Mouse (Mus musculus) adrenal gland, adult 2 months (tissue): ENCODE results near the gene Pakap. TPM values are rescaled to one million over a fixed set of nuclear protein-coding genes. Genes with fewer than 3 reads are reported as not detected.

ENCODE experiments used
- DNase-seq: peaks from one replicate; pipeline ENCODE4 v3.0.0; 2021
- polyA plus RNA-seq: library from polyadenylated mRNA; depleted of rRNA; stranded (reverse); fragments of >200 nt; gene quantifications from 2 replicates; pipeline ENCODE4 v1.2.3, GENCODE M21; 2012
- total RNA-seq, 2 experiments: library from RNA; stranded (reverse); gene quantifications; 2 replicates each; pipeline ENCODE4 v1.2.3; 2021

The Pakap gene
- total and polyA plus RNA-seq, 3 experiments, result 8.9 to 68.3 (median 34.9) TPM

- peak; percentile 33 for DNase-seq
Observed at GRCm38 (mm10) chr4:57574181-57574580, 6.2 kb downstream of the Pakap start.

DNA sequence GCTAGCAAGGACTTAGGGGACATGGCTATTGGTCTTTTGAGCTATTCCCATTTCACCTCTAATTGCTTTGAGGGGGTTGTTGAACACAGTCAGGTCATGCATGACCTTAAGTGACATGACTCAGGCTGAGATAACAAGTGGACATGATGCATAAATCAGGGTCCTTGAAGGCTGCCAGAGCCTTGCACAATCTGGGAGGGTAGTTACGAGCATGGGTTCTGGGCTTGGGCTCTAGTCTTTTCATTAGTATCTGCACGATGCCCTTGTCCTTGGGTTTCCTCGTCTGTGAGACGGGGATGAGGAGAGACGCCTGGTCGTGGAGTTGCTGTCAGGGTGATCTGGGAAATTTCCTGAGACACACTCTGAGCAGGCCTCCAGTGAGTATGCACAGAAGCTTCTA is 6.7 kb downstream of the Pakap start:
- peak; percentile 88 for DNase-seq

GRCm38 (mm10) chr4:57575686-57576085 is 7.7 kb downstream of the Pakap start:
- DNase-seq, result peak; percentile 55

DNA sequence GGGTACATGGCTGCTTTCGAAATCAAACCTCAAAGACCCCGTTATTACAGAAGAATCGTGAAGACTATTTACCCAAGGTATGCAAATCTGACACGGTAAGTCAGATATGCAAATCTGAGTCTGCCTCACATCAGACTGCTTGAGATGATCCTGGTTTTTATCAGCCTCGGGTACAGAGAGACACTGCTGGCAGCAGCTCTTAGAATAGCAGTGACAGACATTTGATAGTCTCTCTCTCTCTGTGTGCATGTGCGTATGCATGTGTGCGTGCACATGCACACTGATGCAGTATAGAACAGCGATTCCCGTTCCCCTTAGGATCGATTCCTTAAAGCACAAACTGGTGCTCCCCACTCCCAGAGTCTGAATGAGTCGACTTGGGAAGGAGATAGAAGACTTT is 8.1 kb downstream of the Pakap start:
- DNase-seq, result no peak

GRCm38 (mm10) chr4:57579683-57580082 is 11.7 kb downstream of the Pakap start:
- DNase-seq, result no peak

DNA sequence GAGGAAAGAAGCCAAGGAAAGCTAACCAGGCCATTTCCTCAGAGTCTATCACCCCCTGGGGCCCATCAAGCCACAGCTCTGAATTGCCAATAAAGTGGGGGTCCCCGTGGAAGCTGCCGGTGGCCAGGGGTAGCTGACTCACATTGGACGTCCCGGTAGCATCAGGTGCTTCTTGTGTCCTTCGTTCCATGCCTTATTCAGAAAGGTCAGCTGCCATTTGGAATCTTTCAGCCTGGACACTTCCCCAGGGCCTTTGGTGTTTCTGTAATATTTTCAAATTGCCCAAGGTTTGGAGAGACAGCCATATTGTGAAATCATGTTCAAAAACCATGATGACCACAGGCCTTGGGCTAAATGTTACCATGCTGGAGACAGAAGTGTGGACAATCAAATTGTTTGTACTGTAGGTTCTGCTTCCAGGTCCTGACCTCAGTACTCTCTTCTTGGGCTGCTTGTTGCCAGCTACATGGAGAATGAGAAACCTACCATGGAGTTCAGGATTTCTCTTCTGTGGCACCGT is 17.4 kb downstream of the Pakap start:
- peak; percentile 57 for DNase-seq

GRCm38 (mm10) chr4:57586933-57587658 is 19.1 kb downstream of the Pakap start:
- no peak for DNase-seq

DNA sequence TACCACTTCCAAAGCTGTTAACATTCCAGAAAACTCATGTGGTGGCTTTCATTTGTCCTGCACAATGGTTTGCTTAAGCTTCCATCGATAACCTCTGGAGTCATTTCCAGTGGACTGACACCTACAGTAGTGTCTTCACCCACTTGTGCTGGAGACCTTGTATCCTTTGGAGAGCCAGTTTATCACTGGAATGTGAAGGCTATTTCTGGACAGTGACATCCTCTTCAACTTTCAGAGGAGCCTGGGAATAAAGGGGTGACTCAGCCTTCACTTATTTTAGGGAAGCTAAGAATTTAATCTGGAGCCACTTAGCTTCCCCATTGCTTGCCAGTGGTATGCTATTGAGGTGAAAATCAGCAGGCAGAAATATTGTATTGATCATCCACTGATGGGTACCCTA is 20.4 kb downstream of the Pakap start:
- DNase-seq, result no peak

GRCm38 (mm10) chr4:57592751-57593150 is 24.8 kb downstream of the Pakap start:
- DNase-seq, result no peak

DNA sequence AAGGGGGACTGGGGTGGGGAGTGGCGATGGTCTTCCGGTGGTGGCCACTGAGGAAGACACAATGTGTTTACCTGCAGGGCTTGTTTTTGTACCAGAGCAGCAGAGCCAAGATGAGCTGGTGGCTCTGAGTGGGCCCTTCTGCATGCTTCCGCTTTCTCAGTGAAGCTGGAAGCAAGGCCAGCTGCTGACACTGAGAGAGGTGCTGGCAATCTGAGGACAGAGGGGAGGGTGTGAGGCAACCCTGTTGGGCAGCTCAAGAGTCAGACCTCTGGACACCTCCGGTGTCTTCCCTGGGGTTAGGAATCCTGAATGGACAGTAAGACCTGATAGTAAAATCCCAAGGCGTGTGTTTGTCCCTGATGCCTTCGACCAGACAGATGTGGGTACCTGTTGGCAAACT is 32.0 kb downstream of the Pakap start:
- DNase-seq, result peak; percentile 46

- peak; percentile 84 for DNase-seq
Observed at GRCm38 (mm10) chr4:57600685-57601457, 32.9 kb downstream of the Pakap start.

DNA sequence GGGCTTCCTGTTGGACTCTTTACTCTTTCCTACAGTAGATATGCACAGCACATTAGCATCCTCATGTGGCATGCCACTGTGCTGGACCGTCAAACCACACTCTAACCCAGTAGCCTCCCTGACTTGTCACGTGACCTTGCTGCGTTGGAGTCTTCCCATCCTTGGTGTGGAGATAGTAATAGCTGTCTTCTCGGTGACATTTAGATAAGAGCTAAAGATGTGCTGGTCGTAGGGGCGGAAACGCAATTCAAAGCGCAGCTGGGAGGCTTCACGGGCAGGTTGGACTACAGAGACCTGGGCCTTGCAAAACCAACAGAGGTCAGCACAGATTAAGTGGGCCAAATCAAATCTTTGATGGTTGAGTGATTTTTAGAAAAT is 33.5 kb downstream of the Pakap start:
- DNase-seq, result peak; percentile 40

GRCm38 (mm10) chr4:57601903-57602617 is 34.1 kb downstream of the Pakap start:
- DNase-seq, result peak; percentile 64

DNA sequence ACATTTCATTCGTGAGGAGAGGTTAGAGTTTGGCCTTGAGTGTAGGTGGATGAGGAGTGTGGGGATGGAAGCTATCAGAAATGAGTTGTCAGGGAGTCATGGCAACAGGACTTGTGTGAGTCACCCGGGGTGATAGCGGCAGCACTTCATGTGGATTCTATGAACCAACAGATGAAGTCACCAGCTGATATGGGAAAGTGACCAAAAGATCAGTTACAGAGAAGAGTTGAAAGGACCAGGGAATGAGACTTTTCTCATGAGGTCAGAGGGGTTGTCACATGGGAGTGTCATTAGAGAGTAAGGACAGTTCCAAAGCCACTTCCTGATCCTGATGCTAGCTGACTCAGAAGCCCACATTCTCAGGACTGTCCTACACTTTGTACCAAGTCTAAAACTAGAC is 38.3 kb downstream of the Pakap start:
- DNase-seq, result peak; percentile 83

GRCm38 (mm10) chr4:57607247-57607942 is 39.4 kb downstream of the Pakap start:
- DNase-seq, result peak; percentile 87

DNA sequence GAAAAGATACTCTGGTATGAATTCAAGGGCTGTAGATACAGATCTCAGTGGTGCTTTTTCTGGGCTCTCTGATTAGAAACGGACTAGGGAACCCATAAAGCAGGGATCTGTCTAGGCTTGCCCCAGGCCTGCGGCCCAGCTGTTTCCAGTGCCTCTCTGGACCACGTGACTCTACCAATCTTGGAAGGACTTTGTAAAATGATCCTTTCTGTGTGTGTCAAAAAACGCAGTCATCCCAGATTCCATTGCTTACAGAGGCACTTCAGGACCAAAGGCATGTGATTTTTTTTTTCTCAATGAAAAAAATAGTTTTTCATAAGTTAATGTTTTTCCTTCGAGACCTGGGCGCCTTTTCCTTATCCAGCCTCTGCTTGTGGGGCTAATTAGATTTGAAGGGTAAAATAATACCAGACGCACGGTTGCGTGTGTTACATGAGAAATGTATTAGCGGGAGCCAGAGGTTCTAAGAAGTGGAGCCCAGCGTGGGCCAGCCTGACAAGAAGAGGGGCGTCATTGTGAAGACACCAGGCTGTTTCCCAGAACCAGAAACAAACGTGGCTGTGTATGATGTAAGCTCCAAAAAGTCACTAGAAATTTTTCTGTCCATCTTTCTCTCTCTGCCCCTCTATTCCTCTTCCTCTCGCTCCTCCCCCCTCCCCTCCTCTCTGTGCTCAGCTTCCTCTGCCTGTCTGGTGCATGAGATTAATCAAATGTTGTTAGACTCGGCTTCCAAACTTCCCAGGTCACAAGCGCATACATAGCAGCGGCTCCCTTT is 43.5 kb downstream of the Pakap start:
- no peak for DNase-seq

DNA sequence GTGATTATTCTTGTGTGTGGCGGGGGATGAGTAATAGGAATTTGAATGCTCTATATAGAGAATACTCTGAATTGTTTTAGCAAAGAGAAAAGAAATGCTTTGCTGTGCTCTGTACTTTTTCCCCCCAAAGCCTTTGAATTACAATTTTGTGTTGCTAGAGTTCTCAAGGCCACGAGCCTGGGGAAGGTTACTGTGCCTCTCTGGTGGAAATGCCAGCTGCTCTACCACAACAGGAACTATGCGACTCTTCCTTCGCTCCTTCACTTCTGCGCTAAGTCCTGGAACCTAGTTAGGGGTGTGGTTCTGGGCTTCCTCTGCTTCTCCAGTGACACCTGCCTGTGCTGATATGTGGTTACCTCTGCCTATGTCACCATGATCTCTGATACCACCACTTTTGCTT is 44.7 kb downstream of the Pakap start:
- peak; percentile 48 for DNase-seq

DNA sequence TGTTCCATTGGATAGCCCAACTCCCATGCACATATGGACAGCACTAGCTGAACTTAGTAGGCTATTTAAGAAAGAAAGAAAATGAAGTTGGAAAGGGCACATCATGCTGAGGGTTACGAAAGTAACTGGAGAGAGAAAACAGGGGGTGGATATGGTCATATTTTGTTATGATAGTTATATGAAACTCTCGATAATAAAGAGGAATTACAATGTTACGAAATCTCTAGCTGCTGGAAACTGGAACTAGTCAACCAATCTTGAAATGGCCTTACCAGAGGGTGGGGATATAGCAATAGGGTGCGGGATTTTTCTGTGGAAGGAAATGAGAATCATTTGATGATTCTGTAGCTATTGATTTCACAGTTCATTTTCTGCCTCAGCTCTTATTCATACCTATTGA is 46.7 kb downstream of the Pakap start:
- DNase-seq, result no peak

DNA sequence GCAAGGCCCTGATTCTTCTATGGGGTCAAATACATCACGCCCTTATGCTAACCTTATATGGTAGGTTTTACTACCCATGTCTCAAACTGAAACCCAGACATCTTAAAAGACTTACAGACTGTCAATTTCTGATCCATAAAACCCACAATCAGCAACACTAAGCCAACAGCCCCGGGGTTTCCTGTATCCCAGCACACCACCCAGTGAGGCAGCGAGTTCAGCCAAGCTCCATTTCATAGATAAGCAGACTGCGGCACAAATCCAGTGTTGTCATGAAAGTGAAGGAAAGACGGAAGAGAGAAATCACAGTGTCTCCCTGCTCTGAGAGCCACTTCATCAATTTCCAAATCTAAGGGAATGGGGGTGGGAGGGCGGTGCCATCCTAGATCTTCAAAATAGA is 50.8 kb downstream of the Pakap start:
- no peak for DNase-seq

- no peak for DNase-seq
Observed at GRCm38 (mm10) chr4:57622816-57623215, 54.8 kb downstream of the Pakap start.

- DNase-seq, result peak; percentile 52
Observed at GRCm38 (mm10) chr4:57624819-57625218, 56.8 kb downstream of the Pakap start.
